Mouse (Mus musculus) forebrain, embryonic 15.5 days (tissue): Measurements from ENCODE around the gene Itpr3. TPM values are rescaled to one million over a fixed set of nuclear protein-coding genes. Genes with fewer than 3 reads are reported as not detected.

Experiments used
- ATAC-seq: fragments of 200-750 bp; cut with Nextera tagmentation; replicated peaks from 2 replicates; pipeline ENCODE4 v1.8.0; 2017; ENCODE audit warnings: mild to moderate bottlenecking, moderate TSS enrichment, moderate library complexity
- H3K27ac ChIP-seq: fragments of 300-500 bp; sonication (generic); replicated peaks from 2 replicates; pipeline ENCODE4 v1.5.1; 2015; ENCODE audit warnings: mild to moderate bottlenecking, inconsistent platforms
- H3K27me3 ChIP-seq: fragments of 300-500 bp; sonication (generic); 2 replicates; pipeline ENCODE4 v1.6.1; 2015; ENCODE audit warnings: inconsistent platforms
- H3K36me3 ChIP-seq: fragments of 300-500 bp; sonication (generic); 2 replicates; pipeline ENCODE4 v1.6.1; 2015; ENCODE audit warnings: mild to moderate bottlenecking, inconsistent platforms
- H3K4me1 ChIP-seq: fragments of 300-500 bp; sonication (generic); 2 replicates; pipeline ENCODE4 v1.6.1; 2015; ENCODE audit warnings: inconsistent platforms
- H3K4me2 ChIP-seq: fragments of 300-500 bp; sonication (generic); replicated peaks from 2 replicates; pipeline ENCODE4 v1.6.1; 2015; ENCODE audit warnings: mild to moderate bottlenecking, inconsistent platforms
- H3K4me3 ChIP-seq: fragments of 300-500 bp; sonication (generic); 2 replicates; pipeline ENCODE4 v1.5.1; 2015; ENCODE audit warnings: mild to moderate bottlenecking, inconsistent platforms
- H3K9ac ChIP-seq: fragments of 300-500 bp; sonication (generic); replicated peaks from 2 replicates; pipeline ENCODE4 v1.6.1; 2015; ENCODE audit warnings: mild to moderate bottlenecking, inconsistent platforms
- H3K9me3 ChIP-seq: fragments of 300-500 bp; sonication (generic); 2 replicates; pipeline ENCODE4 v1.6.1; 2016; ENCODE audit warnings: inconsistent platforms
- WGBS: fragments of 180-500 bp; shearing (Covaris S2); methylation state at CpG from one replicate; pipeline ENCODE4 v1.1.7; 2015; ENCODE audit warnings: mixed read lengths; 5-methylcytosine and 5-hydroxymethylcytosine counted together
- polyA plus RNA-seq: library from polyadenylated mRNA; unstranded; fragments of >200 nt; fragmentation: Nextera tagmentation; extraction: Ambion mirVana; gene quantifications from 2 replicates; pipeline ENCODE4 v1.2.1, GENCODE M21; 2015

Itpr3 gene
- polyA plus RNA-seq, 1 experiment from 2014 or later: 0.43 TPM

DNA sequence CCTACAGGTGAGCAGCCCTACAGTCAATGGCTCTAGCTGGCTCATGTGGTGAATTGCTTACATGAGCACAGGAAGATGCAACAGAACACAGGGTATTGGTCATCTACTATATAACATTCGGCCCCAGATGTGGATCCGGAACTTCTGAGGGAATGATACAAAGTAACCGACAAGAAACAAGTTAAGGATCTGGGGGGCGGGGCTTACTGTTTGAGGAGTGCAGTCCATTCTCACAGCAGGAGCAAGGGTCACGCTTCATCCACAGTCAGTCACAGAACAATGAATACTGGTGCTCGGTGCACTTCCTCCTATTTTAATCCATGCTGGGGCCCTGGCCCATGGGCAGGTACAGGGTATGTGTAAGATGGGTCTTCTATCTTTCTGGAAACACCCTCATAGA lies 50.8 kb downstream of the Itpr3 start:
- Histone ChIP-seq H3K4me3 (no peak overlapping the region), H3K9ac (no peak overlapping the region), H3K27me3 (no peaks in the 10 kb centered on the region), H3K4me2 (no peak overlapping the region), H3K4me1 (no peaks in the 10 kb centered on the region), H3K36me3 (no peaks in the 10 kb centered on the region), H3K9me3 (no peaks in the 10 kb centered on the region), H3K27ac (no peak overlapping the region)
- WGBS: 74% methylated on average over 6 of the region's 6 CpGs
- no peak for ATAC-seq

- no peak for ATAC-seq
- no peaks in the 10 kb centered on the region for H3K4me1 ChIP-seq
- H3K36me3 ChIP-seq: no peaks in the 10 kb centered on the region
- no peak overlapping the region for H3K4me2 ChIP-seq
- H3K4me3 ChIP-seq: no peak overlapping the region
- 84% methylated on average over 7 of the region's 7 CpGs for WGBS
- no peaks in the 10 kb centered on the region for H3K9me3 ChIP-seq
- H3K27me3 ChIP-seq: no peaks in the 10 kb centered on the region
- no peak overlapping the region for H3K9ac ChIP-seq
- H3K27ac ChIP-seq: no peak overlapping the region
Observed at GRCm38 (mm10) chr17:27110072-27110471, 53.0 kb downstream of the Itpr3 start.

DNA sequence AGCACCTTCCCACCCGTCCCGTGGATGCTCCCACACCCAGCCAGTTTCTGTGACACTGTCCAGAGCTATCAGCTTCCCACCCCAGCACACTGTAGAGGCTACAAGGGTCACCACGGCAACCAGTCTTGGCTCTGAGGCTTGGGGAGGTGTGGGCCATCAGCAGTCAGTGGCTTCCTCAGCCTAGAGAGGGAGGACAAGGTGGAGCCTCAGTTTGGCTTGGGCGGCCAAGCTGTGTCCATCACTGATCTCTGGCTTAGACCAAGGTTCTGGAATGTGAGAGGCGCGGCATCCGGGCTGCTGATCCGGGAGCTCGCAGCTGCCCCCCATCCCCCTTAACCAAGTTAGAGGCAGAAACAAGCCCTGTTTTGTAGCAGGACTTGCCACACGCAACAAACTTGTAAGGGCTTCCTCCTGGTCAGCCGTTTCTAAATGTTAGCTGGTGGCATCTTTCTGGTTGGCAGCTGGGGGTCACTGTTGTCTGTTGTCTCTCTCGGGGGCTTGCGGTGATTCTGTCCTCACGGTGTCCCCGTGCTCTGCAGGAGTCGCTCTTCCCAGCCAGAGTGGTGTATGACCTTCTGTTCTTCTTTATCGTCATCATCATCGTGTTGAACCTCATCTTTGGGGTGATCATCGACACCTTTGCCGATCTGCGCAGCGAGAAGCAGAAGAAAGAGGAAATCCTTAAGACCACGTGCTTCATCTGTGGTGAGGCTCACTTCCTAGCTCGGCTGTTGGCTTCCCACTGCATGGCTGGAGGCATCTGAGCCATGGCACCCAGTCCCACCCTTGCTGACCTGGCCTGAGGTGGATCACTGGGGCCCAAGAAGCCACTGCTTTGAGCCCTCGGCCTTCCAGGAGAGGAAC lies 61.8 kb downstream of the Itpr3 start:
- H3K27ac ChIP-seq: no peak overlapping the region
- no peak overlapping the region for H3K4me2 ChIP-seq
- H3K4me3 ChIP-seq: no peak overlapping the region
- 0 out of 2 replicates have a peak, but pooled peaks cover 9% of the 10 kb centered on the region for H3K36me3 ChIP-seq
- peaks cover 20% of the 10 kb centered on the region for H3K4me1 ChIP-seq
- 89% methylated on average over 25 of the region's 25 CpGs for WGBS
- no peaks in the 10 kb centered on the region for H3K9me3 ChIP-seq
- no peak for ATAC-seq
- H3K27me3 ChIP-seq: no peaks in the 10 kb centered on the region
- no peak overlapping the region for H3K9ac ChIP-seq

DNA sequence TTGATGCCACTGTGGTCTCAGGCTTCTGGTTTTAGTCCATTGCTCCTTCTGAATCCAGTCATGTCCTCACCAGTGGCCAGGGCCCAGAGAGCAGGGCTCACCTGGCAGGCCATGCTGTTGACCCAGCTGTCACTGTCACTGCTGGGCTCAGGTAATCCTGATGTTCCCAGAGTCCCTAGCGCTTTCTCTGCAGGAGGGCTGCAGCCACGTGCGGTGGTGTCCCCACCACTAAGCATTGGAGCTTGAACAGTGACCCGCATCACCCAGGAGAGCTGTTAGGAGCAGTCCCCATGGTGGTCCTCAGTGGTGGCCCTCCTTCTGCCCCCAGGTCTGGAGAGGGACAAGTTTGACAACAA lies 62.4 kb downstream of the Itpr3 start:
- H3K4me2 ChIP-seq: no peak overlapping the region
- 82% methylated on average over 4 of the region's 4 CpGs for WGBS
- no peak overlapping the region for H3K4me3 ChIP-seq
- H3K27ac ChIP-seq: no peak overlapping the region
- 0 out of 2 replicates have a peak, but pooled peaks cover 11% of the 10 kb centered on the region for H3K36me3 ChIP-seq
- H3K4me1 ChIP-seq: peaks cover 20% of the 10 kb centered on the region
- H3K27me3 ChIP-seq: no peaks in the 10 kb centered on the region
- no peak for ATAC-seq
- H3K9ac ChIP-seq: no peak overlapping the region
- no peaks in the 10 kb centered on the region for H3K9me3 ChIP-seq

- Histone ChIP-seq H3K4me3 (no peak overlapping the region), H3K4me1 (peaks cover 20% of the 10 kb centered on the region), H3K36me3 (0 out of 2 replicates have a peak, but pooled peaks cover 11% of the 10 kb centered on the region), H3K27ac (peak overlapping the region; percentile 55), H3K9ac (no peak overlapping the region), H3K4me2 (no peak overlapping the region), H3K27me3 (no peaks in the 10 kb centered on the region), H3K9me3 (no peaks in the 10 kb centered on the region)
- no peak for ATAC-seq
- WGBS: 63% methylated on average over 8 of the region's 8 CpGs
Observed at GRCm38 (mm10) chr17:27119954-27120353, 62.9 kb downstream of the Itpr3 start.

DNA sequence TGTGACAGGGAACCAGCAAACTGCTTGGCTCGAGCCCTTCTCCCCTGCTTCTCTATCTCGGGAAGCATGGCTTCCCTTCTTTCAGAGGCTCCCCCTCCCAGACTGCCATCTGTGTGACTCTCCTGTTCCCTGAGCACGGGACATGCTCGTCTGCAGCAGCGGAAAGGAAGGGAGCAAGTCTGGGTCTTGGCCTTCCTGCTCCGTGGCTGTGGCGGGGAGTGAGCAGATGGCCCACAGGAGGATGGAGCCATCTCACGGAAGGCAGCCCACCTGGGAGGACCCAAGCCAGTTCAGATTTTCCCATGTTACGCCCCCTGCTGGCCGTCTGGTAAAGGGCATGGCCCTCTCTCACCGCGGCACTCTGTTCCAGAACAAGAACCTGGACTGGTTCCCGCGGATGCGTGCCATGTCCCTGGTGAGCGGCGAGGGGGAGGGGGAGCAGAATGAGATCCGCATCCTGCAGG lies 63.5 kb downstream of the Itpr3 start:
- peak overlapping the region; percentile 8; the same call in 1 of the 2 replicates for H3K4me3 ChIP-seq
- peak overlapping the region; percentile 55 for H3K27ac ChIP-seq
- 1% methylated on average over 18 of the region's 18 CpGs for WGBS
- 0 out of 2 replicates have a peak, but pooled peaks cover 11% of the 10 kb centered on the region for H3K36me3 ChIP-seq
- peak; percentile 34; the same call in 1 of the 2 replicates for ATAC-seq
- H3K27me3 ChIP-seq: no peaks in the 10 kb centered on the region
- H3K9me3 ChIP-seq: no peaks in the 10 kb centered on the region
- peak overlapping the region; percentile 33 for H3K4me2 ChIP-seq
- H3K4me1 ChIP-seq: peaks cover 20% of the 10 kb centered on the region
- peak overlapping the region; percentile 21; the same call in 1 of the 2 replicates for H3K9ac ChIP-seq

DNA sequence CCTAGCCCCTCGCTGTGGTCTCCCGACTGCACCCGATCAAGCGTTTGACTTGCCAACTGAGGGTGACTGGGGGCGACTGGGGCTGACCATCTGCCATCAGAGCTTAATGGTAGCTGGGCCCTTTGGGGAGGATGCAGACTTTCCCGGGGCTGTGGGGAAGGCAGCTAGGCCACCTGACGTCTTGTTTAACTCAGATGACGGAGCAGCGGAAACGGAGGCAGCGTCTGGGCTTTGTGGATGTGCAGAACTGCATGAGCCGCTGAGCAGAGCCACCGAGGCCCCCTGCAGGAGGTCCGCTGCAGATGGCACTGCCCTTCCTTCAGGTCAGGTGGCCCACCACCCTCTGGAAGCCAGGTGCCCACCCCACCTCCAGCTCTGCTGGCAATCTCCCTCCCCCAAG lies 64.2 kb downstream of the Itpr3 start:
- Histone ChIP-seq H3K9me3 (no peaks in the 10 kb centered on the region), H3K27me3 (no peaks in the 10 kb centered on the region), H3K9ac (0 out of 2 replicates have a peak overlapping the region, but pooled peaks have one; percentile 21), H3K4me2 (peak overlapping the region; percentile 33; the same call in 1 of the 2 replicates), H3K4me3 (no peak overlapping the region), H3K4me1 (peaks cover 20% of the 10 kb centered on the region), H3K36me3 (0 out of 2 replicates have a peak, but pooled peaks cover 11% of the 10 kb centered on the region), H3K27ac (no peak overlapping the region)
- ATAC-seq: no peak
- 33% methylated on average over 14 of the region's 14 CpGs for WGBS

DNA sequence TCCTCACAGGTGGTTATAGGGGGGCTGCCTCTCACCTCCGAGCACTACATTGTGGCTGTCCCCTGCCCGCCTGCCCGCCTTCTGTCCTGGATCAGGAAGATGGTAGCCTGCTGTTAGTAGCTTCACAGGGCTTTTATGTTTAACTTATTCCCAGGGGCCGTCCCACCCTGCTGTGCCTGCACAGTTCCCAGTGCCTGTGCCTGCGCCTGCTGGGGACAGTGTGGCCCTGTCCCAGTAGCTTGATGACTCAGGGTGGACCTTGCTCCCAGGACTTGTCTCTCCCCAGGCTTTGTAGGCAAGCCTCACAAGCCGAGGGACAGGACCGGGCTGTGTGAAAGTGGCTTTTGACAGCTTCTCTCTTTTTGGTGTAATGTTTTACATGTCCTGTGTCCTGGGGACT lies 64.7 kb downstream of the Itpr3 start:
- 0 out of 2 replicates have a peak, but pooled peaks cover 11% of the 10 kb centered on the region for H3K36me3 ChIP-seq
- no peak for ATAC-seq
- no peaks in the 10 kb centered on the region for H3K9me3 ChIP-seq
- H3K4me3 ChIP-seq: no peak overlapping the region
- no peak overlapping the region for H3K27ac ChIP-seq
- no peaks in the 10 kb centered on the region for H3K27me3 ChIP-seq
- WGBS: 67% methylated on average over 7 of the region's 7 CpGs
- H3K4me2 ChIP-seq: no peak overlapping the region
- H3K4me1 ChIP-seq: peaks cover 20% of the 10 kb centered on the region
- no peak overlapping the region for H3K9ac ChIP-seq

GRCm38 (mm10) chr17:27122701-27123100 lies 65.6 kb downstream of the Itpr3 start:
- Histone ChIP-seq H3K27me3 (no peaks in the 10 kb centered on the region), H3K27ac (no peak overlapping the region), H3K4me1 (peaks cover 20% of the 10 kb centered on the region), H3K4me2 (no peak overlapping the region), H3K9ac (no peak overlapping the region), H3K4me3 (no peak overlapping the region), H3K36me3 (0 out of 2 replicates have a peak, but pooled peaks cover 11% of the 10 kb centered on the region), H3K9me3 (no peaks in the 10 kb centered on the region)
- ATAC-seq: no peak
- WGBS: 80% methylated on average over 11 of the region's 11 CpGs

DNA sequence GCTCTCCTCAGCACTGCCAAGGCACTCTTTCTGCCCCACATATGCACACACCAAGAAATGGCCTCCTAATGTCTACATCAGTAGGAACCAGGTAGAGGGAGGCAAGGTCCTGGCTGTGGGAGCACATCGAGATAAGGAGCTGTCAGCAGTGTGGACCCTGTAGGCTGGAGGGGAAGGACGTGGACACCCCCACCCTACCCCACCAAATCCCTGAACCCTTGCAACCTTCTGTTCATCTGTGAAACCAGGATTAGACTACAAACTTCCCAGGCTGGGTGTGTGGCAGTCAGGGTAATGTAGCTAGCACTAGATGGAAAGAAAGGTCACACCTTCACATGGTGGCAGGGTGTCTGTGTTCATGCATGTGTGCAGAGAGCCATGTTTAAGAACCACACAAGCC lies 66.0 kb downstream of the Itpr3 start:
- Histone ChIP-seq H3K27ac (no peak overlapping the region), H3K27me3 (no peaks in the 10 kb centered on the region), H3K4me1 (peaks cover 22% of the 10 kb centered on the region), H3K36me3 (0 out of 2 replicates have a peak, but pooled peaks cover 11% of the 10 kb centered on the region), H3K4me3 (no peak overlapping the region), H3K9ac (no peak overlapping the region), H3K4me2 (no peak overlapping the region), H3K9me3 (no peaks in the 10 kb centered on the region)
- WGBS: 95% methylated on average over 2 of the region's 2 CpGs
- no peak for ATAC-seq

- Histone ChIP-seq H3K36me3 (0 out of 2 replicates have a peak, but pooled peaks cover 11% of the 10 kb centered on the region), H3K27ac (no peak overlapping the region), H3K27me3 (no peaks in the 10 kb centered on the region), H3K9me3 (no peaks in the 10 kb centered on the region), H3K4me1 (peaks cover 25% of the 10 kb centered on the region), H3K4me2 (no peak overlapping the region), H3K9ac (no peak overlapping the region), H3K4me3 (no peak overlapping the region)
- WGBS: 84% methylated on average over 7 of the region's 7 CpGs
- no peak for ATAC-seq
Observed at GRCm38 (mm10) chr17:27123813-27124375, 66.8 kb downstream of the Itpr3 start.

DNA sequence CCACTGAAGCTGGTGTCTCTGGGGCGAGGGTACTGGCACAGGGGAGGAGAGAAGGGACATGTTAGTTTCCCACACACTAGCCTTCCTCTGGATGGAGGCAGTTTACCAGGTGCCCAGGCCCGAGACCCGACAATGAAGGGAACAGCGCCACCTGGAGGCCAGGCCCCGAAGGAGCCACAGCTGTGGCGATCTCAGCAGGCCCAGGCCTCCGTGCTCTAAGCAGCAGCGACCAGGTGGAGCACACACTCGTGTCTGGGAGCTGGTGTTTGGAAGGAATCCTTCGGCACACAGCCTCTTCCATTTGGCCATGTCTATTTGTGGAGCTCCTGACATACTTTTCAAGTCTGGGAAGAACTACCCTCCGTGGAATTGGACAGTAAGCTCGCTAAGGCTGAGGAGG lies 68.1 kb downstream of the Itpr3 start:
- no peak overlapping the region for H3K4me3 ChIP-seq
- H3K4me1 ChIP-seq: peaks cover 31% of the 10 kb centered on the region
- H3K9ac ChIP-seq: no peak overlapping the region
- no peaks in the 10 kb centered on the region for H3K9me3 ChIP-seq
- no peaks in the 10 kb centered on the region for H3K27me3 ChIP-seq
- H3K4me2 ChIP-seq: no peak overlapping the region
- 32% methylated on average over 12 of the region's 12 CpGs for WGBS
- 0 out of 2 replicates have a peak, but pooled peaks cover 11% of the 10 kb centered on the region for H3K36me3 ChIP-seq
- ATAC-seq: no peak
- H3K27ac ChIP-seq: no peak overlapping the region
